Mouse (Mus musculus) hindbrain, embryonic 14.5 days (tissue): ENCODE results near the gene Zscan10. TPM values are rescaled to one million over a fixed set of nuclear protein-coding genes. Genes with fewer than 3 reads are reported as not detected.

ENCODE experiments used
- ATAC-seq: fragments of 200-750 bp; cut with Nextera tagmentation; 2 replicates; pipeline ENCODE4 v1.8.0; 2017; ENCODE audit warnings: moderate number of reproducible peaks, mild to moderate bottlenecking, moderate TSS enrichment, moderate library complexity; ENCODE audit not compliant: low FRiP score
- DNase-seq: peaks from one replicate; pipeline ENCODE4 v3.0.0-alpha.2; 2015; ENCODE audit warnings: low spot score
- H3K27ac ChIP-seq: fragments of 300-500 bp; sonication (generic); 2 replicates; pipeline ENCODE4 v1.5.1; 2014; ENCODE audit warnings: mild to moderate bottlenecking, moderate library complexity
- H3K27me3 ChIP-seq: fragments of 300-500 bp; sonication (generic); 2 replicates; pipeline ENCODE4 v1.6.1; 2014; ENCODE audit warnings: mild to moderate bottlenecking, low read length, mixed read lengths; ENCODE audit not compliant: control insufficient read depth, insufficient read depth
- H3K36me3 ChIP-seq: fragments of 300-500 bp; sonication (generic); replicated peaks from 2 replicates; pipeline ENCODE4 v1.6.1; 2014; ENCODE audit not compliant: control insufficient read depth, insufficient read depth
- H3K4me1 ChIP-seq: fragments of 300-500 bp; sonication (generic); replicated peaks from 2 replicates; pipeline ENCODE4 v1.6.1; 2014; ENCODE audit warnings: antibody characterized with exemption, low read length, mixed read lengths; ENCODE audit not compliant: control insufficient read depth, insufficient read depth
- H3K4me2 ChIP-seq: fragments of 300-500 bp; sonication (generic); replicated peaks from 2 replicates; pipeline ENCODE4 v1.6.1; 2014; ENCODE audit warnings: mild to moderate bottlenecking, moderate library complexity
- H3K4me3 ChIP-seq: fragments of 300-500 bp; sonication (generic); replicated peaks from 2 replicates; pipeline ENCODE4 v1.5.1; 2014; ENCODE audit warnings: mild to moderate bottlenecking, low read length
- H3K9ac ChIP-seq: fragments of 300-500 bp; sonication (generic); 2 replicates; pipeline ENCODE4 v1.6.1; 2014
- H3K9me3 ChIP-seq: fragments of 300-500 bp; sonication (generic); 2 replicates; pipeline ENCODE4 v1.6.1; 2016; ENCODE audit warnings: low read length; ENCODE audit not compliant: control insufficient read depth
- WGBS: fragments of 180-500 bp; shearing (Covaris S2); extraction: QIAGEN DNeasy Blood & Tissue Kit; methylation state at CpG from one replicate; pipeline ENCODE4 v1.1.7; 2014; 5-methylcytosine and 5-hydroxymethylcytosine counted together
- polyA plus RNA-seq: library from polyadenylated mRNA; unstranded; fragments of >200 nt; fragmentation: Nextera tagmentation; extraction: Ambion mirVana; gene quantifications from 2 replicates; pipeline ENCODE4 v1.2.1, GENCODE M21; 2014

Gene Zscan10
- polyA plus RNA-seq, 1 experiment from 2014 or later, result 0.25 TPM

DNA sequence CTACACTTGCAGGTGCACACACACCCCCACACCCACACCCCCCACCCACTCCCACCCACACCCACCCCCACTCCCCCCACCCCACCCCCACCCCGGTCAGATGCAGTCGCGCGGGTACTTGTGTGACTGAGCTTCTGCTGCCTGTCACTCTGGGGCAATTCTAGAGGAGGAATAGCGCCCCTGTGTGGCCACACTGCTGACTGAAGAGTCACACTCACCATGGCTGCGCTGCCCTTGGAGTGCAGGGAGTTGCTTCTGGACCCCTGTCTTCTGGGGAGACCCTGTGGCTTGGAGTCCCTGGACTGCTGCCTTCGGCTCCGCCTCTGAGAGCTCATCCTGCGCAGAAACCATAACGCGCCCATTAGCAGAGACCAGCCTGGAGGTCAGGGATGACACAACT lies 40.9 kb upstream of the Zscan10 start:
- no peak overlapping the region for H3K4me3 ChIP-seq
- H3K9ac ChIP-seq, result no peak overlapping the region
- H3K36me3 ChIP-seq, result peaks cover 59% of the 10 kb centered on the region
- ATAC-seq (no peak), DNase-seq (no peak)
- no peaks in the 10 kb centered on the region for H3K9me3 ChIP-seq
- no peak overlapping the region for H3K4me2 ChIP-seq
- H3K27ac ChIP-seq, result no peak overlapping the region
- WGBS, result 57% methylated on average over 11 of the region's 11 CpGs
- peaks cover 8% of the 10 kb centered on the region for H3K4me1 ChIP-seq
- H3K27me3 ChIP-seq, result no peaks in the 10 kb centered on the region

DNA sequence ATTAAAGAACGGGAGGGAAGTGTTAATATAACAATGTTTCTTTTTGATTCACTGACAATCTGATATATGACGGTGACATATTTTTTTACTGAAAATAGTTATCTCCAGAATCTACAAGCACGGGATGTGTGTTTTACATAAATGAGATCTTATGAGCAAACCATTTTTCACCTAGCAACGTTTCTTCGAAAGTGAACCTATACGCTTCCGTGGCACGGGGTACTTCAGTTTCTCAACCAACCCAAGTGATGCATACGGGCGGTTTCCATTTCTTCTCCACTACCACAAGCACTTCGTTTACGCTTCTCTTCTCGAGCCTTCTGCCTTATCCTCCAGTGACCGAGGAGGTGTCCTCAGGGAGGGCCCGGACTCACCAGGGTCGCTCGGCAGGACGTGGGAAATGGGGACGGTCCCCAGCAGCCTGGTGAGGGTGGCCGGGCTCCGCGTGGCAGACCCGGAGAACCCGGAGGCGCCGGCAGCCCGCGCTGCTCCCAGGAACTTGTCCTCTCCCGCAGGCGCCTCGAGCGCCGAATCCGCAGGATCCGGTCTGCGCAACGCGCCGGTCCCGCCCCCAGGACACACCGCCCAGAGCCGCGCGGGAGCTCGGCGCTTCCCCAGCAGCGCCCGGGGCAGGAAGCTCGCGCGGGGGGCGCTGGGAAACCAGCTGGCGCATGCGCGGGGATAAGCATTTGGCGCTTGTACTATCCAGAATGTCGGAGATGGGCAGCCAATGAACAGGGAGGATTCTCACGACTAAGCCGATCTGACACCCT lies 36.9 kb upstream of the Zscan10 start, which contains the start of gene Zfp213:
Gene Zfp213, minus strand, starts transcription at position 644 of the 773 bp plus-strand sequence.
- DNase-seq (peak; percentile 97), ATAC-seq (peak; percentile 95)
- no peaks in the 10 kb centered on the region for H3K9me3 ChIP-seq
- peak within 1 kb of the TSS; percentile 85 for H3K4me2 ChIP-seq
- peak within 1 kb of the TSS; percentile 95 for H3K27ac ChIP-seq
- peak within 1 kb of the TSS; percentile 93 for H3K4me3 ChIP-seq
- 1% methylated on average over 59 of the region's 59 CpGs for WGBS
- H3K9ac ChIP-seq, result peak within 1 kb of the TSS; percentile 96
- peaks cover 24% of the 10 kb centered on the region for H3K36me3 ChIP-seq
- H3K4me1 ChIP-seq, result peaks cover 11% of the 10 kb centered on the region
- no peaks in the 10 kb centered on the region for H3K27me3 ChIP-seq

DNA sequence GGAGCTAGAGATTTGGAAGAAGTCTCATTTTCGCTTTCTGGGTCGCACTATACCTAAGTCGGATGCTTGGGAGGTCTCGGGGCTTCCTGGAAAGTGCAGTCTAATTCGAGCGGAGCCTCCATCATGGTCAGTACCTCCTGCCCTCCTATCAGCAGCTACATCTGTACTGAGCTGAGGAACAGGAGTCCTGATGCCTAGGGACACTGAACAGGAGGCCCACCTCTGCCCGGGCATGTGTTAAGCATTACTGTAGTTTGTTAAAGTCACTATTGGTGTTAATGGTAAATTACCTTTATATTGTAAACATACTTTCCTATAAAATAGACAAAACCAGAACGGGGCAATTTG lies 36.3 kb upstream of the Zscan10 start:
- peaks cover 11% of the 10 kb centered on the region for H3K4me1 ChIP-seq
- H3K9me3 ChIP-seq, result no peaks in the 10 kb centered on the region
- H3K4me2 ChIP-seq, result peak overlapping the region; percentile 85
- 2% methylated on average over 8 of the region's 8 CpGs for WGBS
- H3K9ac ChIP-seq, result peak overlapping the region; percentile 96
- H3K36me3 ChIP-seq, result peaks cover 19% of the 10 kb centered on the region
- DNase-seq (no peak), ATAC-seq (peak; percentile 77)
- peak overlapping the region; percentile 95 for H3K27ac ChIP-seq
- H3K27me3 ChIP-seq, result no peaks in the 10 kb centered on the region
- peak overlapping the region; percentile 93 for H3K4me3 ChIP-seq

DNA sequence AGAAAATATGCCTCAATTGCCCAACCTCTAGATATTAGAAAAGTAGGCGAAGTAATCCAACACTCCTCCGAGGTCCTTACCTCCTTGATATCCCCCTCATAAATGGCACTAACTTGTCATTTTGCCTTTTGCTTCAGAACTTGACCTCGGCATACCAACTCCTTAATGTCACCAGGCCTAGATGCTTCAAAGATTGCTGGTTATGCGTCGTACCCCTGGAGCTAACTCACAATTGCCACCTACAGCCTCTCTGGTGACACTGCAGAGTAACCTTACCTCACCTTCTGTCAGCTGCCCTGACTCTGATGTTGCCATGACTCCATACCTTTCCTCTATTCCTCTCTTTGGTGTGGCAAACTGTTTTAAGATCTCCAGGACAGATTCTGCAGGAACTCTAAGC lies 33.9 kb upstream of the Zscan10 start:
- DNase-seq (no peak), ATAC-seq (no peak)
- Histone ChIP-seq H3K4me3 (no peak overlapping the region), H3K4me1 (peaks cover 11% of the 10 kb centered on the region), H3K27me3 (no peaks in the 10 kb centered on the region), H3K9ac (no peak overlapping the region), H3K27ac (no peak overlapping the region), H3K36me3 (no peaks in the 10 kb centered on the region), H3K4me2 (no peak overlapping the region), H3K9me3 (no peaks in the 10 kb centered on the region)
- WGBS, result 65% methylated on average over 5 of the region's 5 CpGs

DNA sequence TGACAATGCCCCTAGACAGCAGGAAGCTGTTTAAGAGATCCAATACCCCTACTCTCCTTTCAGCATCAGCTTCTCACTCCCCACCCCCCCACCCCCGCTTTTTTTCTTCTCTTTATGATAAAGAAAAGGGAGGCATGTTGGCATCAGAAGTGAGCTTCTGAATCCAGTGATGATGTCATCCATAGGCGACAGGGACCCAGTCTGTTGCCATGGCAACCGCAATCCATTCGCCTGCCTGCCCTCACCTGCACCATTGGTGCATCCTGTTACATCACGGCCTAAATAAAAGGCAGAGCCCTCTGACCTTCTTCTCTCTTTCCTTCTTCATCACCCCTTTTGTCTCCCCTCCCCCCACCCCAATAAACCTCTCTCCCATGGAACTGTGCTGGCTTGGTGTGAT lies 32.3 kb upstream of the Zscan10 start:
- H3K4me3 ChIP-seq, result no peak overlapping the region
- 37% methylated on average over 5 of the region's 5 CpGs for WGBS
- no peak overlapping the region for H3K27ac ChIP-seq
- H3K4me1 ChIP-seq, result peaks cover 5% of the 10 kb centered on the region; the same call in 1 of the 2 replicates
- H3K9me3 ChIP-seq, result no peaks in the 10 kb centered on the region
- no peak overlapping the region for H3K4me2 ChIP-seq
- no peak overlapping the region for H3K9ac ChIP-seq
- H3K36me3 ChIP-seq, result peaks cover 11% of the 10 kb centered on the region
- DNase-seq (no peak), ATAC-seq (no peak)
- H3K27me3 ChIP-seq, result no peaks in the 10 kb centered on the region

DNA sequence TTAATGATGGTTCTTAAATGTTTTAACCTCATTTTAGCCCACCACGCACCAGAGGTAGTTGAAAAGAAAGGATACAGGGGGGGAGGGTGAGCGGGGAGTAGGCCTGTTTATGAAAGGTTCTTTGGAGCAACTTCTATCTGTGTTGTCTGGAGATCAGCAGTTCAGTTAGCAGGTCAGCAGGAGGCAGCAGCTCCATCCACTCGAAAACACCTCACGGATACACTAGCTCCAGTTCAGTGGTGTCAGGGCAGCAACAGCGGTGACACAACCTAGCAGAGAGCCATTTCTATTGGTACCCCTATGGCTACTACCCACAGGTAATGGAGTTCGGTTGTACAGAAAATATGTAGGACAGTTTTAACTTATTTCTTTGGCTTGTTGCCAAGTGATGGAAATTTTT lies 30.6 kb upstream of the Zscan10 start:
- H3K27me3 ChIP-seq, result no peaks in the 10 kb centered on the region
- no peak; the same call in 1 of the 2 replicates for ATAC-seq
- H3K4me1 ChIP-seq, result peaks cover 1% of the 10 kb centered on the region; the same call in 1 of the 2 replicates
- H3K4me3 ChIP-seq, result no peak overlapping the region
- H3K4me2 ChIP-seq, result no peak overlapping the region
- 43% methylated on average over 6 of the region's 6 CpGs for WGBS
- H3K9me3 ChIP-seq, result no peaks in the 10 kb centered on the region
- DNase-seq, result no peak
- no peak overlapping the region for H3K27ac ChIP-seq
- H3K36me3 ChIP-seq, result peaks cover 25% of the 10 kb centered on the region
- H3K9ac ChIP-seq, result no peak overlapping the region

DNA sequence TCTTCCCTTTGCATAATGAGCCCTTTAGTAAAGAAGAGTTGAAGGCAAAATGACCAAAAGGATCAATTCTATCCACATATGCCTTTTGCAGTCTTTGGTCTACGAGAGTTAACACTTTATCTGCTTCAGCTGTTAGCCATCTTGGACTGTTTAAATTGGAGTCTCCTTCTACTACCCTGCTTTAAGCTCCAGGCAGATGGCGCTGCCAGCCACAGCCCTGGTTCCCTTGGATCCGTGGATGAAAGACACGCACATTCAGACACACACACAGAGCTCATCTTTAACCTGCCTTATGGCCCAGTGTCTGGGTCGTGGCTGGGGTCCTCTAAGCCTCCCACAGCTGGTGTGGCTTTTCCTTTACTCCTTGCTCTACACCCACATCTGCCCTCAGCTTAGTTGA lies 29.6 kb upstream of the Zscan10 start:
- H3K9ac ChIP-seq, result no peak overlapping the region
- peak overlapping the region; percentile 3; the same call in 1 of the 2 replicates for H3K27ac ChIP-seq
- DNase-seq (no peak), ATAC-seq (no peak)
- H3K9me3 ChIP-seq, result peaks cover 6% of the 10 kb centered on the region; the same call in 1 of the 2 replicates
- H3K4me1 ChIP-seq, result no peaks in the 10 kb centered on the region
- no peak overlapping the region for H3K4me2 ChIP-seq
- no peak overlapping the region for H3K4me3 ChIP-seq
- no peaks in the 10 kb centered on the region for H3K27me3 ChIP-seq
- 33% methylated on average over 5 of the region's 5 CpGs for WGBS
- peaks cover 35% of the 10 kb centered on the region for H3K36me3 ChIP-seq

DNA sequence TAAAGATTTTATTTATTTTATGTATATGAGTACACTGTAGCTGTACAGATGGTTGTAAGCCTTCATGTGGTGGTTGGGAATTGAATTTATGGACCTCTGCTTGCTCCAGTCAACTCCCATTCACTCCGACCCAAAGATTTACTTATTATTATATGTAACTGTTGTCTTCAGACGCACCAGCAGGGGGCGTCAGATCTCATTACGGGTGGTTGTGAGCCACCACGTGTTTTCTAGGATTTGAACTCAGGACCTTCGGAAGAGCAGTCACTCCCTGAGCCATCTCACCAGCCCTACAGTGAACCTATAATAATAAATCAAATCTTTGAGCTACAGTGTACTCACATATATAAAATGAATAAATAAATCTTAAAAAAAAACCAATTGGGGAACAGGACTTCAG lies 28.6 kb upstream of the Zscan10 start:
- 81% methylated on average over 6 of the region's 6 CpGs for WGBS
- no peak overlapping the region for H3K27ac ChIP-seq
- no peak for ATAC-seq

DNA sequence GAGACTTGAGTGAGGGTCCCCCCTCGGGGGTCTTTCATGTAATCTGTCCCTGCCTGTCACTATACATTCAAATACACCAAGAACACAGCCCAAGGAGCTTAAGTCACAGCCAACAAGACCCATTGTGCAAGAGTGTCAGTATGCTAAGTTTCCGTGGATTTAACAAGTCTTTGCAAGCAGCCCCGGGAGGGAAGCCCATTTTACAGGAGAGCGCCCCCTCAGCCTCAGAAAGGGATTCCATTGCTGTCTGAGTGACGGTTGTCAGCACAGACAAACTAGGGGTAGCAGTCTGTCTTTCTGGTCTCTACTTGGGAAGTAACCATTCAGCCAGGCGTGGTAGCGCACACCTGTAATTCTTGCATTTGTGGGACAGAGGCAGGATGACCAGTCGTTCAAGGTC lies 26.5 kb upstream of the Zscan10 start:
- ATAC-seq (no peak), DNase-seq (no peak)
- Histone ChIP-seq H3K36me3 (peaks cover 63% of the 10 kb centered on the region), H3K27ac (no peak overlapping the region), H3K9me3 (peaks cover 10% of the 10 kb centered on the region; the same call in 1 of the 2 replicates), H3K4me2 (no peak overlapping the region), H3K4me1 (no peaks in the 10 kb centered on the region), H3K27me3 (no peaks in the 10 kb centered on the region), H3K4me3 (no peak overlapping the region), H3K9ac (no peak overlapping the region)
- WGBS, result 93% methylated on average over 8 of the region's 8 CpGs

More for the DNA sequence above, 28.6 kb upstream of the Zscan10 start:
- no peak for DNase-seq
- Histone ChIP-seq H3K27me3 (no peaks in the 10 kb centered on the region), H3K4me2 (no peak overlapping the region), H3K9ac (no peak overlapping the region), H3K4me1 (no peaks in the 10 kb centered on the region), H3K4me3 (no peak overlapping the region), H3K36me3 (peaks cover 45% of the 10 kb centered on the region), H3K9me3 (peaks cover 10% of the 10 kb centered on the region; the same call in 1 of the 2 replicates)
